Mouse (Mus musculus) lung, adult 2 months (tissue): Measurements from ENCODE around the gene Plcl2.

ENCODE experiments used
- CTCF ChIP-seq: fragments of 200-500 bp; IDR thresholded peaks from 2 replicates; pipeline ENCODE4 v1.5.1; 2011; ENCODE audit warnings: mild to moderate bottlenecking, low read length, control low read depth; ENCODE audit not compliant: insufficient read depth
- POLR2A ChIP-seq: fragments of 200-500 bp; IDR thresholded peaks from 2 replicates; pipeline ENCODE4 v1.6.1; 2011; ENCODE audit warnings: low read depth, mild to moderate bottlenecking, control low read depth, low read length, borderline replicate concordance; ENCODE audit errors: extremely low read depth

DNA sequence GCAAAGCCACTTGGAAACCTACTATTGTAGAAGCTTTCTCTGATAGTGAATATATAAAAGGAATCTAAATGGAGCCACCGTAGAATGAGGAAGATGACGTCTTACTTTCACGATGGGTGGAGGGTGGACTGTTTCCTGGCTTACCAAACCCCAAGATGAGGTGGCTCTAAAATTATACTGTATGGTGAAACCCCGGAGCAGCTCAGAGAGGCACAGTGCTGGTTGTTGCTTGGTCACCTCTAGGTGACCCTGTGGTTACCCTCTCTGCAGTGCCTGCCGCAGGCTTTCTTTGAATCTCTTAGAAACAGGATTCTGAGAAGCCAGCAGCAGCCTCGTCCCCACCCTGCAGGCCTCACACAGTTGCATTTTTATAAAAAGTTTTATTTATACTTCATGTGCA is 220.4 kb downstream of the Plcl2 start:
- no peak for TF ChIP-seq CTCF
- TF ChIP-seq POLR2A: no peak
